Mouse (Mus musculus) kidney, postnatal 25 days (tissue): ENCODE data around the gene Gjb6.

Source experiments
- DNase-seq, 2 experiments: peaks; one replicate each; pipeline ENCODE4 v3.0.0; 2021; ENCODE audit warnings: mixed read lengths in 2 of 2

The Gjb6 gene

GRCm38 (mm10) chr14:57133161-57133661 lies at the start of gene Gjb6:
TSS of gene Gjb6 (minus strand) at chr14:57133611.
- peak in 1 of 2 experiments; percentile 40 for DNase-seq

- no peak for DNase-seq
These were observed 32.1 kb upstream of the Gjb6 start for GRCm38 (mm10) chr14:57165493-57165892.

- no peak for DNase-seq
These were observed 28.4 kb upstream of the Gjb6 start for GRCm38 (mm10) chr14:57161833-57162232.

GRCm38 (mm10) chr14:57161201-57161600 lies 27.8 kb upstream of the Gjb6 start:
- no peak for DNase-seq

GRCm38 (mm10) chr14:57154916-57155315 lies 21.5 kb upstream of the Gjb6 start:
- no peak for DNase-seq

GRCm38 (mm10) chr14:57145741-57146140 lies 12.3 kb upstream of the Gjb6 start:
- DNase-seq: peak in 1 of 2 experiments; percentile 3

- DNase-seq: no peak
These were observed 1.9 kb upstream of the Gjb6 start for GRCm38 (mm10) chr14:57135265-57135664.

- no peak for DNase-seq
These were observed 6.0 kb downstream of the Gjb6 start for GRCm38 (mm10) chr14:57127383-57127782.

- DNase-seq: no peak
These were observed 11.1 kb downstream of the Gjb6 start for GRCm38 (mm10) chr14:57122295-57122694.

GRCm38 (mm10) chr14:57115823-57116544 lies 17.4 kb downstream of the Gjb6 start, which contains the start of gene Gm4491:
TSS of gene Gm4491 (minus strand) at chr14:57115883.
- no peak for DNase-seq

GRCm38 (mm10) chr14:57109194-57109593 lies 24.2 kb downstream of the Gjb6 start:
- peak in 1 of 2 experiments; percentile 64 for DNase-seq

- no peak for DNase-seq
These were observed 25.5 kb downstream of the Gjb6 start for GRCm38 (mm10) chr14:57107916-57108315.

GRCm38 (mm10) chr14:57107091-57107490 lies 26.3 kb downstream of the Gjb6 start:
- peak; percentile 86 for DNase-seq

- peak in 1 of 2 experiments; percentile 24 for DNase-seq
These were observed 27.7 kb downstream of the Gjb6 start for GRCm38 (mm10) chr14:57105721-57106120.

GRCm38 (mm10) chr14:57105111-57105510 lies 28.3 kb downstream of the Gjb6 start:
- no peak for DNase-seq

GRCm38 (mm10) chr14:57104106-57105023 lies 29.0 kb downstream of the Gjb6 start, which contains the start of gene Gjb2:
TSS of gene Gjb2 (minus strand) at chr14:57104702.
- peak; percentile 77 to 93 for DNase-seq

GRCm38 (mm10) chr14:57103711-57104105 lies 29.7 kb downstream of the Gjb6 start:
- peak; percentile 26 to 56 for DNase-seq

GRCm38 (mm10) chr14:57103121-57103520 lies 30.3 kb downstream of the Gjb6 start:
- DNase-seq: no peak

- no peak for DNase-seq
These were observed 31.8 kb downstream of the Gjb6 start for GRCm38 (mm10) chr14:57101623-57102022.

GRCm38 (mm10) chr14:57095855-57096254 lies 37.6 kb downstream of the Gjb6 start:
- no peak for DNase-seq

GRCm38 (mm10) chr14:57093029-57093428 lies 40.4 kb downstream of the Gjb6 start:
- DNase-seq: peak; percentile 71 to 79

GRCm38 (mm10) chr14:57090001-57090400 lies 43.4 kb downstream of the Gjb6 start:
- no peak for DNase-seq

- peak; percentile 75 to 93 for DNase-seq
These were observed 44.3 kb downstream of the Gjb6 start for GRCm38 (mm10) chr14:57089107-57089506.
